24 mouse cellular contexts compared by ENCODE assay signal in the genomic region with DNA sequence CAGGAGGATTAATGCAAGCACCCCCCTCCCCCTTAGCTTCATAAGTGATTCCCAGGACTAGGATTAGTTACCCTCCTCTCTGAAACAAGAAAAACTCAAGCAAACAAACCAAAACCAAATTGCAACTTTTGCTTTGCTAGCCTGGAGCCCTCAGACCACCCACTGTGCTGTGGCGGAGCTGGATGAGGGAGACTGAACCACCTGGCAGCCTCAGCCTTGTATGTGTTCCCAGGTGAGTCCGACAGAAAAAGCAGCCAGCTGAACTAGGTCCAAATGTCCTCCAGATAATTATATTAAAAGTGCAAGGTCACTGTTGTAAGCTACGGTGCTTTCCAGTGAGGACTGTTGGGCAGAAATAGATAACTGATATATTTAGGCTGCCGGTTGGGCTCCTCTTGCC. TPM values are rescaled to one million over a fixed set of nuclear protein-coding genes. Genes with fewer than 3 reads are reported as not detected.
DNase-seq lines count a peak whose midpoint lies in the region; ATAC-seq lines count a peak whose summit lies in the region.
"Had no signal": no experiment of that assay in that cellular context is flagged by ENCODE, and none has a peak within 500 bp of the region (broad histone marks: within the 10 kb centered on the region; RNA-seq: fewer than 3 reads in every experiment).

No protein-coding gene starts in this region.

- H3K4me1 ChIP-seq in heart, embryonic 11.5 days (ENCODE audit: control insufficient read depth, insufficient read depth, low read length), result no peaks in the 10 kb centered on the region
- H3K4me1 ChIP-seq: embryonic facial prominence, embryonic 15.5 days; forebrain, embryonic 10.5 days; forebrain, embryonic 12.5 days had no signal

- no peak overlapping the region for H3K27ac ChIP-seq in heart, embryonic 11.5 days (ENCODE audit: low read depth, low read length)
- H3K27ac ChIP-seq: embryonic facial prominence, embryonic 13.5 days; embryonic facial prominence, embryonic 15.5 days; forebrain, embryonic 10.5 days; forebrain, embryonic 12.5 days had no signal

- intact Hi-C loops in heart, postnatal 36 days (cut with DNase I), result no loop called here

- no peaks in the 10 kb centered on the region for H3K36me3 ChIP-seq in heart, embryonic 11.5 days (ENCODE audit: control insufficient read depth, insufficient read depth, low read length)
- H3K36me3 ChIP-seq: embryonic facial prominence, embryonic 13.5 days; embryonic facial prominence, embryonic 15.5 days; forebrain, embryonic 10.5 days; forebrain, embryonic 12.5 days had no signal

- H3K4me2 ChIP-seq in heart, embryonic 11.5 days, result no peak overlapping the region
- H3K4me2 ChIP-seq: embryonic facial prominence, embryonic 13.5 days; embryonic facial prominence, embryonic 15.5 days; forebrain, embryonic 12.5 days had no signal

- H3K9me3 ChIP-seq in heart, embryonic 11.5 days (replicated peaks; ENCODE audit: control insufficient read depth, low read length), result 0 out of 2 replicates have a peak, but pooled peaks cover 3% of the 10 kb centered on the region
- H3K9me3 ChIP-seq: embryonic facial prominence, embryonic 15.5 days; forebrain, embryonic 10.5 days; forebrain, embryonic 12.5 days had no signal

- no peaks in the 10 kb centered on the region for H3K27me3 ChIP-seq in heart, embryonic 11.5 days (ENCODE audit: control insufficient read depth, insufficient read depth, low read length)
- H3K27me3 ChIP-seq: embryonic facial prominence, embryonic 13.5 days; embryonic facial prominence, embryonic 15.5 days; forebrain, embryonic 12.5 days had no signal

- DNase-seq in adrenal gland, adult 2 months, result peak; percentile 28
- no peak for DNase-seq in adrenal gland, postnatal 4 days (ENCODE audit: low spot score in 2 of 2)
- peak; percentile 32 for DNase-seq in heart, adult 8-10 months (ENCODE audit: low spot score)
- DNase-seq in heart, postnatal 36 days, result peak; percentile 4 to 6
- no peak for DNase-seq in heart, postnatal 4 days
- peak; percentile 67 for DNase-seq in testis, postnatal 14 days (ENCODE audit: low spot score)
- DNase-seq in testis, postnatal 10 days (ENCODE audit: low spot score), result no peak
- DNase-seq: adrenal gland, postnatal 14 days; cerebellum, adult 11 months; cerebellum, adult 18-20 months; cerebellum, adult 8-10 months; cerebellum, adult 9-11 months; cerebellum, postnatal 36 days; embryo, embryonic 11 days had no signal

- no peak overlapping the region for H3K9ac ChIP-seq in heart, embryonic 11.5 days (ENCODE audit: low read depth, low read length)
- H3K9ac ChIP-seq: embryonic facial prominence, embryonic 13.5 days; embryonic facial prominence, embryonic 15.5 days; forebrain, embryonic 12.5 days had no signal

- ATAC-seq in heart, embryonic 11.5 days (replicated peaks; ENCODE audit: insufficient number of reproducible peaks, low FRiP score, low TSS enrichment), result no peak
- ATAC-seq: forebrain, embryonic 14.5 days; forebrain, embryonic 16.5 days had no signal

- no peak overlapping the region for H3K4me3 ChIP-seq in heart, embryonic 11.5 days (ENCODE audit: low read depth, low read length)
- H3K4me3 ChIP-seq: embryonic facial prominence, embryonic 13.5 days; embryonic facial prominence, embryonic 15.5 days; erythroblast, embryonic 14.5 days; forebrain, embryonic 10.5 days; forebrain, embryonic 12.5 days had no signal

- 73% methylated on average over 4 of the region's 4 CpGs for WGBS in heart, embryonic 11.5 days (ENCODE audit: insufficient replicate concordance)

RNA-seq across cellular contexts. Expression of gene Chst8, which starts 25.7 kb away (rescaled TPM):
- 10 to 100 TPM; 10.6 to 11.4 TPM for total RNA-seq in adrenal gland, adult 2 months (2021)
- polyA plus RNA-seq in adrenal gland, adult 2 months (2012; rRNA removed), result 21.3 and 26.9 TPM in 2 replicates
- total RNA-seq in adrenal gland, postnatal 4 days (2021), result 10 to 100 TPM in 1 of 2 experiments, 1 to 10 TPM in 1; 8.5 to 14.8 TPM
- total RNA-seq in heart, adult 8-10 months (2022), result not detected
- polyA plus RNA-seq in heart, embryonic 11.5 days (2014; fragmentation: Nextera tagmentation; extraction: Ambion mirVana), result 1.2 and 1.6 TPM in 2 replicates
- total RNA-seq in heart, postnatal 36 days (2021), result under 1 TPM in 1 of 2 experiments, not detected in 1; 0.24 TPM
- total RNA-seq in heart, postnatal 4 days (2021), result under 1 TPM; 0.38 to 0.74 TPM
- total RNA-seq: common myeloid progenitor, adult 5-6 weeks; MEL had no signal
- polyA plus RNA-seq: erythroblast, embryonic 14.5 days had no signal

Comparison
In these comparisons a context has a peak if more than half of its experiments do, and no peak if none do; other contexts are left out.
1. DNase-seq: peak in adrenal gland, adult 2 months (single experiment), heart, adult 8-10 months (single experiment), heart, postnatal 36 days (2 of 2) and testis, postnatal 14 days (single experiment); none in adrenal gland, postnatal 4 days (0 of 2), heart, postnatal 4 days (single experiment) and testis, postnatal 10 days (single experiment).
2. RNA of gene Chst8, which starts 25.7 kb away (total RNA-seq): 8.5 to 14.8 TPM in adrenal gland, postnatal 4 days and 10.6 to 11.4 TPM in adrenal gland, adult 2 months; 0.38 to 0.74 TPM in heart, postnatal 4 days, 0.24 TPM in heart, postnatal 36 days and not detected in heart, adult 8-10 months; every median in the first group is over 4 times any median in the second.